Mouse (Mus musculus) splenic B cell, adult 2 months (primary cell): ENCODE data around the gene Amtn.
A peak's percentile ranks its signal among the peaks of the same experiment; 100 is the strongest.
"Not testable (repeated sequence)": the region's sequence is repeated elsewhere in the genome, so short reads cannot be mapped to it uniquely, and the experiment has no call there.

ENCODE experiments used
- DNase-seq: peaks from one replicate; pipeline ENCODE4 v3.0.0-alpha.2; 2011; ENCODE audit warnings: low read depth, low spot score
- H3K27me3 ChIP-seq: 2 replicates; pipeline ENCODE4 v1.6.1; 2012; ENCODE audit warnings: mild to moderate bottlenecking, low read length, moderate library complexity, mixed read lengths; ENCODE audit not compliant: control insufficient read depth, poor library complexity, insufficient read depth, severe bottlenecking
- H3K36me3 ChIP-seq: 2 replicates; pipeline ENCODE4 v1.6.1; 2012; ENCODE audit warnings: mild to moderate bottlenecking, low read length, moderate library complexity, mixed read lengths; ENCODE audit not compliant: control insufficient read depth, poor library complexity, insufficient read depth, severe bottlenecking

Amtn gene

DNA sequence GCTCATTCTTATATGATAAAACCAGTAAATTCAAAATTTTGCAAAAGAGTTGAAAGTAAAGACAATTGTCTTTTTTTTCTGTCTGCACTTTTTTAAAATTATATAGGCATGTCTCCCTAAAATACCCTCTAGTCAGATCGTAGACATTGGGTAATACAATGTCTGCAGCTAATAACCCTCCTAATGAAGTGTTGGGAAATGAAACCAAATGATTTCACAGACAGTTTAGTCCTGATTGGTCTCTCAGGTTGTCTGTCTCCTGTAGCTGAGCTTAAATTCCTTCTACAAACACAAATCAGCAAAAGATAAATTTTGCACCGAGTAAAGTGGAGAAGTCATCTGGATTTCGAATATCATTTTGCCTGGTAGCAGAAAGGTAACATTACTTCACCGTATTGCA is at the start of gene Amtn:
TSS of gene Amtn (plus strand) at position 301 of the 400 bp plus-strand sequence.
- DNase-seq, result no peak
- H3K27me3 ChIP-seq, result no peaks in the 10 kb centered on the region
- H3K36me3 ChIP-seq, result no peaks in the 10 kb centered on the region

DNA sequence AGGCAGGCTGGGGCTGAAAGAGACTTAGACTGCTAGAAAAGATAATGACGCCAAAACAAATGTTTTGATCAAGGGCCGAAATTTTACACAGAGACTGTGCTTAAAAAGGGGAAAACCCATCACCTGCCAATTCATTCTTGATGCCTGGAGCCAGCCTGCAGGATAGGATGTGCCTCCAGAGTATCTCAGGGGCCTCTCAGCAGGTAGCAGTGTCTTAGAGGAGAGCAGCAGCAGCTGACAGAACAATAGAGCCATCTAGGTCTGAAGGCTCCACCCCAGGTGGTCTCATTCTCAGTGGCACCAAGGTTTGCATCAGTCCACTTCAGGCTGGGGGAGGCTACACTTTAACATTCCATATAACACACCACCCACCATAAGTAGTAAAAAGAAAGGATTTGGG is 27.4 kb upstream of the Amtn start:
- not testable (repeated sequence) for DNase-seq, H3K36me3 ChIP-seq, H3K27me3 ChIP-seq

DNA sequence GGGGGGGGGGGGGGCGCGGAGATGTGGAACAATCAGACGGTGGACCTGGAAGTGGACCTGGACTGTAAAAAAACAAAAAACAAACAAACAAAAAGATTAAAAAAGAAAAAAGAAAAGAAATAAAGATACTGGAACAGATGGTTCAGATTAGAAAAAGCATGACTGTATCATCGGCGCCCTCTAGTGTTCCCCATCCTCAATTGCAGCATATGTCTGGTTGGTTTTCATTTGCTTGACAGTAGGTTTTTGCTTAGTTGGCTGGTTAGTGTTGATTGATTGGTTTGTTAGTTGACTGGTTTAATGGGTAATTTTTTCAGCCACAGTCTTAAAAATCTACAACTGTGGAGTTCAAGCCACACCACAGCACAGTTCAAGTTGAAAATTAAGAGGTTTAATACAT is 11.1 kb upstream of the Amtn start:
- Histone ChIP-seq H3K36me3 (no peaks in the 10 kb centered on the region), H3K27me3 (no peaks in the 10 kb centered on the region)
- peak; percentile 29 for DNase-seq

DNA sequence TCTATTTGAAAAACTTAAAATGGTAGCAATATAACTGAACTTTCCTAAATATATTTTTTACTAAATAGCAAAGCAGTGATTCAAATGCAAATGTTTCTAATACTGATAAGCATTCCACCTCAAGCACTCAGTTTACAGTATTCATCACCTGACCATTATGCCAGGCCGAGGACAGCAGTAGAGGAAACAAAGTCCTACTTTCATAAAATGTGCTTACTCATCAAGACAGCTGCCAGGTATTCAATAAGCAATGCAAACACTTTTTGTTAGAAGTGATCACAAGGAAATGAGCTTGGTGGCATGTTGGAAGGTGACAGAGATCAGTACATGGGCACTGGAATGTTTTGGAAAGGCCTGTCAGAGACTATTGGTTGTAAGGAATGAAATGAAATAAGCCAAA is 9.0 kb upstream of the Amtn start:
- H3K36me3 ChIP-seq, result no peaks in the 10 kb centered on the region
- DNase-seq, result no peak
- no peaks in the 10 kb centered on the region for H3K27me3 ChIP-seq

DNA sequence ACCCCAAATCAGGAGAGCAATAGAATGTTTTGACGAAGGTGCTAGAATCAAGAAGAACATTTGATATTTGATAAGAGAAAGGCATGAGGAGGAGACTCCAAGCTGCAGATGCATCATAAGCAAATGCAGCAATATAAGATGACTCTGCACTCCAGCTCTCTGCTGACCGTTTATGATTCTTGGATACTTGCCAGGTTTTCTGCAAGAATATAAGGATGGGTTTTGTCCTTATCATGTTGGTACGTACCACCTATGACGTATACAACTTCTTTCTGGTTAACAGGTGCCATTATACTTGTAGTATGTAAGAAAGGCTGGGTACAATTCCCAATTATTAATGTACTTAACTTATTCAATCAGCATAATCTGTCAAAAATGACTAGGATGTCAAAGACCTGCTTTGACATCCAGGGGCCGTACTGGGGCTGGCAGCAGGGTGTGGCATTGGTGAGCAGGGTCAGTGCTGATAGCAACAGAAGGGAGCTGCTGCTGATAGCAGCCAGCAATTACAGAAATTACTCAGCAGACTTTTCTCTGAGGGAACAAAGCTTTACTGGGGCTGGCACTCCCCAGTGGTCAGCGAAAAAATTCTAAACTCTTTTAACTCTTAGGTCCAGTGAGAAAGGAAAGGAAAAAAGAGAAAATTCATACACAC is 5.2 kb upstream of the Amtn start:
- H3K36me3 ChIP-seq, result no peaks in the 10 kb centered on the region
- no peaks in the 10 kb centered on the region for H3K27me3 ChIP-seq
- no peak for DNase-seq

DNA sequence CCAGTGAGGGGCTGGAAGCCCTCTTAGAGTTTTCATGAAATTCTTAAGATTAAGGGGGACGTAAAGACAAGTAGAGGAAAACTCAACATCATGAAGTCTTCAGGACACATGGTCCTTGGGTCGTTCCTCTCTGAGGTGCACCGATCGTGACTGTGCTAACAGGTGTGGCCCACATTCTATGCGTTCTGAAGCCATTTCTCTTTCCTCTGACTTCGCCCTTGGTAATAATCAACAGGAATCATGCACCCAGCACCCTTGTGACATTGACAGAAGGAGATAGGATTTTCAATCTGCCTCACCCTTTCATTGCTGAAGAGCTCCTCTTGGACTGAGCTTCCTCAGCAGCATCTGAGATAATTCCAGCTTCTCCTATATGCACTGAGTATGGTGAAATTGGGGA is 3.3 kb upstream of the Amtn start:
- Histone ChIP-seq H3K27me3 (no peaks in the 10 kb centered on the region), H3K36me3 (no peaks in the 10 kb centered on the region)
- DNase-seq, result no peak

DNA sequence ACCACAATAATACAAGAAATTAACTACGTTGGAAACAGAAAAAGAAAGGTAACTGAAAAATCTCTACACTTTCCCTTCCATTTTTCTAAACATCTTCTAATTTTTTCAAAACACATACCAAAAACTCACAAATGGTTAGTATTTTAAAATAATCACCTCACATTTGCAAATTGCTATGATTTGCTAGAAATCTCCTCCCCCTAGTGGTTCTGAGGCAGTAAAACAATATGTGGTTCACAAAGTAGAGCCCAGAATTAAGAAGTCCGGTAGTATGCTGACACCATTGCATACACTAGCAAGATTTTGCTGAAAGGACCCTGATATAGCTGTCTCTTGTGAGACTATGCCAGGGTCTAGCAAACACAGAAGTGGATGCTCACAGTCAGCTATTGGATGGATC is 16.1 kb downstream of the Amtn start:
- not testable (repeated sequence) for H3K27me3 ChIP-seq, DNase-seq, H3K36me3 ChIP-seq

DNA sequence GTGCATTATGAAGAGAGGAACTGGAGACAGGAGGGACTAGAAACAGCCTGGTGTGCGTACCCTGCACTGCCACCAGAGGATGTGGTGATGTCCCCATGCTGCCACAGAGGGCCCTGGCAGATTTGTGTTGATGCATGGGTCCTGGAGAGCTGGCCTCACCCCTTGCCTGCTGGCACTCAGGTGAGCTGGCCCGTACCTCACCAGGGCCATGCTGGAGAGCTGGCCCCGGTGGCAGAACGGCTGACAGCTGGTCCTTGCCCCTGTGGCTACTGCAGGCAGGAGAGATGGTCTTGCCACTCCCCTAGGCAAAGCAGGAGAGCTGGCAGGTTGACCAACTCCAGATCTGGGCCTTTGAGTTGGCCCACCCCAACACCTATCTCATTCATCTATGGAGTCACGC is 22.7 kb downstream of the Amtn start:
- H3K27me3 ChIP-seq, result no peaks in the 10 kb centered on the region
- H3K36me3 ChIP-seq, result no peaks in the 10 kb centered on the region
- no peak for DNase-seq

DNA sequence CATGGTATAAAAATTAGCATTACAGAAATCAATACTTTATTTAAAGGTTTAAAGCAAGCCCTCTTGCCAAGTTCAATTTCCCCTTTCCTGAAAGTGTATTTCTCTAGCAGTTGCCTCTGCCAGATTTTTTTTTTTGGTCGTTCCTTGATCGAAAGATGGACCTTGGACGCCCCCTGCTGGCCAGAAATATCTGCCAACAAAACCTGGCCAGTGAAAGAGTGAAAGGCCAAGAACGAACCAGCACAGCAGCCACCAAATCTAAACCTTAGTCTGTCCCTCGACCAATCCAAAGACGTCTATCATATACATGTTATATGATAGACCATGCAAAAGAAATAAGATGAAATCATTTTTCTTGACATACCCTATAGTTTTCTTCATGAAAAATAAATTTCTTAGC is 23.9 kb downstream of the Amtn start:
- Histone ChIP-seq H3K36me3 (no peaks in the 10 kb centered on the region), H3K27me3 (no peaks in the 10 kb centered on the region)
- DNase-seq, result peak; percentile 20

DNA sequence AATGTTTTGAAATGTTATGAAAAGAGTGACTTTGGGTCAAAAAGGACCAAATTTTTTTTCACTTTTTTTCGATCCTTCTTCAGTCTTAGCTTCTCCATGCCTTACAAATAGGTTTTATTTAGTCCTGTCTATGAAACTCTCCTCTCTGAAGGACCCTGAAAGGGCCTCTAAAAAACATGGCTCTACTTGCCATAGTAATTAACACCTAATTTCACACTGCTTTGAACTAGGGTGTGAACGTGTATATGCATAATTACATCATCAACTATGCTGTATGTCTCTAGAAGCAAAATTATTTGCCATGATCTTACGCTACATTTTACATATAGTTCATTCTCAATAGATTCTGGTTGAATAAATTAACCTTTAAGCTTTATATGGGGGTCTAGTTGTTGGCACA is 25.6 kb downstream of the Amtn start:
- Histone ChIP-seq H3K36me3 (no peaks in the 10 kb centered on the region), H3K27me3 (no peaks in the 10 kb centered on the region)
- DNase-seq, result no peak

DNA sequence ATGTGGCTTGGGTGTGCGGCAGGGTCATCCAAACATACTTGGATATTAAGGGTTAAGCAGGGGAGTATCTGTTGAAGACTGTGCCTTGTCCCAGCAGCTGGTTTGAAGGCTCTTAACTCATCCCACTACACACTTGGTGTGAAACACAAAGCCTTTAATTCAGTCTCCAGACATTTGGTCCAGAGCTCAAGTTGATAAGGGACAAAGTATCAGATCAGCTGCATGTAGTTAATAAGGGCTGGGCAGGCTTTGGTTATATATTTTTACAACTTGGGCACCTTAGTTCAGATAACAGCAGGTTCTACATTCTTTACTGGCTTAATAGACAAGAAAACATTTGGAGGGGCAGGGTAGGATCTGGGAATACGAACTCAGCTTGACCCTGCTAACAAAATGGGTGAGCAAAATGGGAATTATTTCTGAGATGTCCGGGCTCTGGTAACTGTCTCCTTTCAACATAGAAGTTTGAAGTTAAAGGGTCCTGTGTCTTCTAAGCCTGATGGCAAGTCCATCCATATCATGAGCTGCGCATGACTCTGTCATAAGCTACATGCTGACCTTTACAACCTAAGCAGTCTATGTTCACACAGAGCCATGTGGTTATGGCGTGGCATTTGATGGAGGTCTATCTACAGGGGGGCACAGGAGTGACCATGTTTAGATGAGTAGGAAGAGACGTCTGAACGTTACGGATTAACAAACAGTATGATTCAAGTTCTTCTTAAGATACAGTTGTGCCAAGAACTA is 44.6 kb downstream of the Amtn start:
- DNase-seq, result no peak
- Histone ChIP-seq H3K27me3 (no peaks in the 10 kb centered on the region), H3K36me3 (no peaks in the 10 kb centered on the region)

DNA sequence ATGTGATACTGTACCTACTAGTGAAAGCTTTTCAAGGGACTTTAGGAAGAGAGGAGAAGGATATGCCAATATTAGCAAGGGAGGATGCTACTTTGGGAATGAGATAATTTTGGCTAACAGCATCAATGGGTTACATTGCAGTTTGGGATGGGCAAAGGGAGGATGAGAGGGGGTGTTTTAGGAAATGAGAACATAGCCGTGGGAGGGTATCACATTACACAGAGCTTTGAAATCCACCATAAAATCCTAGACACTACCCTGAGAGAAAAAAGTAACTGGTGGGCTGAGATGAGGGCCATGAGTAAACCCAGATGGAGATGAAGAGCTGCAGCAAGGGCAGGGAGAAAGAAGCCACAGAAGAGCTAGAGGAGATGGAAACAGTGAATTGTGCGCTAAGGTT is 49.0 kb downstream of the Amtn start:
- not testable (repeated sequence) for H3K36me3 ChIP-seq, DNase-seq, H3K27me3 ChIP-seq

DNA sequence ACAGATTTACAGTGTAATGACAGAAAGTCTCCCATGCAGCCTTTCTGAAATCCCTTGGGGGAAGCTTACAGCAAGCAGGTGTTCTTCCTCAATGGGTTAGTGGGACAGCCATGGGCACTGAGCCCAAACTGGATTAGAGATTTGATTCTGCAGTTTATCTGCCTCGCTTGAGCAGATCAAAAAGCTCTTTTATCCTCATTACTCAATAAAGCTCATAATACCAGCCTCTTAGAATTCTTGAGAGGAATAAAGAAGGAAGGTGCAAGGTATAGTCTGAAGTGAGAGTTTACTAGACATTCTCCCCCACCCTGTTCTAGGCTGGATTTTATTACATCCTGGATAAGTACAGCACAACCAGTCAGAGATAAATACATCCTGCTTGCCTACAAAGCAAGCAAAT is 50.8 kb downstream of the Amtn start:
- no peak for DNase-seq
- Histone ChIP-seq H3K27me3 (no peaks in the 10 kb centered on the region), H3K36me3 (no peaks in the 10 kb centered on the region)
